Mouse (Mus musculus) heart, embryonic 13.5 days (tissue): Measurements from ENCODE around the gene Ruvbl2. TPM values are rescaled to one million over a fixed set of nuclear protein-coding genes. Genes with fewer than 3 reads are reported as not detected.
A peak's percentile ranks its signal among the peaks of the same experiment; 100 is the strongest.

ENCODE experiments used
- ATAC-seq: fragments of 200-750 bp; cut with Nextera tagmentation; 2 replicates; pipeline ENCODE4 v1.8.0; 2017; ENCODE audit warnings: moderate TSS enrichment; ENCODE audit not compliant: insufficient number of reproducible peaks, low FRiP score, low TSS enrichment; ENCODE audit errors: extremely low read depth
- H3K27ac ChIP-seq: fragments of 300-500 bp; sonication (generic); replicated peaks from 2 replicates; pipeline ENCODE4 v1.5.1; 2015; ENCODE audit warnings: moderate library complexity, mild to moderate bottlenecking, inconsistent platforms
- H3K27me3 ChIP-seq: fragments of 300-500 bp; sonication (generic); replicated peaks from 2 replicates; pipeline ENCODE4 v1.6.1; 2015; ENCODE audit warnings: mild to moderate bottlenecking, inconsistent platforms
- H3K36me3 ChIP-seq: fragments of 300-500 bp; sonication (generic); 2 replicates; pipeline ENCODE4 v1.6.1; 2015; ENCODE audit warnings: mild to moderate bottlenecking, inconsistent platforms
- H3K4me1 ChIP-seq: fragments of 300-500 bp; sonication (generic); 2 replicates; pipeline ENCODE4 v1.6.1; 2015; ENCODE audit warnings: inconsistent platforms
- H3K4me2 ChIP-seq: fragments of 300-500 bp; sonication (generic); 2 replicates; pipeline ENCODE4 v1.6.1; 2015; ENCODE audit warnings: inconsistent platforms, mild to moderate bottlenecking, moderate library complexity
- H3K4me3 ChIP-seq: fragments of 300-500 bp; sonication (generic); 2 replicates; pipeline ENCODE4 v1.5.1; 2015; ENCODE audit warnings: moderate library complexity, mild to moderate bottlenecking, inconsistent platforms
- H3K9ac ChIP-seq: fragments of 300-500 bp; sonication (generic); 2 replicates; pipeline ENCODE4 v1.6.1; 2015; ENCODE audit warnings: inconsistent platforms, mild to moderate bottlenecking, moderate library complexity
- H3K9me3 ChIP-seq: fragments of 300-500 bp; sonication (generic); 2 replicates; pipeline ENCODE4 v1.6.1; 2016; ENCODE audit warnings: inconsistent platforms
- WGBS: fragments of 180-500 bp; shearing (Covaris S2); methylation state at CpG from one replicate; pipeline ENCODE4 v1.1.7; 2015; ENCODE audit warnings: mixed read lengths; 5-methylcytosine and 5-hydroxymethylcytosine counted together
- polyA plus RNA-seq: library from polyadenylated mRNA; unstranded; fragments of >200 nt; fragmentation: Nextera tagmentation; extraction: Ambion mirVana; gene quantifications from 2 replicates; pipeline ENCODE4 v1.2.1, GENCODE M21; 2015

The Ruvbl2 gene
- polyA plus RNA-seq, 1 experiment from 2014 or later: 80.6 TPM

GRCm38 (mm10) chr7:45449974-45450373 lies 12.1 kb upstream of the Ruvbl2 start:
- Histone ChIP-seq H3K36me3 (peaks cover 83% of the 10 kb centered on the region), H3K9ac (no peak overlapping the region), H3K9me3 (no peaks in the 10 kb centered on the region), H3K27ac (no peak overlapping the region), H3K4me3 (no peak overlapping the region), H3K27me3 (no peaks in the 10 kb centered on the region), H3K4me1 (peaks cover 14% of the 10 kb centered on the region), H3K4me2 (no peak overlapping the region)
- WGBS: 88% methylated on average over 1 of the region's 1 CpGs
- no peak for ATAC-seq

DNA sequence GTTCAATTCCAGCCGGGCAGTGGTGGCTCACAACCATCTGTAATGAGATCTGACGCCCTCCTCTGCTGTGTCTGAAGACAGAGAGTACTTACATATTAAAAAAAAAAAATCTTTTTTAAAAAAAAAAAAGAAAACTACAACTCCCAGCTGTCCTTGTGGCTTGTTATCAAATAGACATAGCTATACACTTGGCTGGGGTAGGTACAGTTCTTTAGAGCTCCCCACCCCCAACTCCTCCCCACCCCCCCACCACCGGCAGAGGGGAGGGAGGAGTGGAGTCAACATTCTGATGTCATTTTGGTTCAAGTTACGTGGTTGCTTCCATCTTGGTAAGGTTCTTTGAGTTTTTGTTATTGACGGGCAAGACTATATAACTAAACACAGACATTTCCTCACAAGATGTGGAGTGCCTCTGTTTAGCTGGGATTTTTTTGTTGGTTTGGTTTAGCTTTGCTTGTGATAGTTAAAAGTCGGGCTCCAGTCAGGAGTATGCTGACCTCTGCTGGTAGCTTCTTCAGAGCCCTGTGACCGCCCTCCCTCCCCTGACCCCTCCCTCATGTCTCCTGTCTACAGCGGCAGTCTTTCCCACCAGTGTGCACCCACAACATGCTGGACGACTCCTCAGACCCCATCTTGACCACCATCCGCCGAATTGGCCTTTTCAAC lies 9.6 kb upstream of the Ruvbl2 start:
- Histone ChIP-seq H3K9me3 (no peaks in the 10 kb centered on the region), H3K4me1 (peaks cover 14% of the 10 kb centered on the region), H3K4me3 (peak overlapping the region; percentile 11; the same call in 1 of the 2 replicates), H3K27ac (no peak overlapping the region), H3K4me2 (peak overlapping the region; percentile 40; the same call in 1 of the 2 replicates), H3K27me3 (no peaks in the 10 kb centered on the region), H3K9ac (peak overlapping the region; percentile 55), H3K36me3 (peaks cover 83% of the 10 kb centered on the region)
- ATAC-seq: 0 out of 2 replicates have a peak, but pooled peaks have one; percentile 14
- WGBS: 28% methylated on average over 11 of the region's 11 CpGs

- Histone ChIP-seq H3K9me3 (no peaks in the 10 kb centered on the region), H3K4me2 (no peak overlapping the region), H3K27me3 (no peaks in the 10 kb centered on the region), H3K4me1 (peaks cover 10% of the 10 kb centered on the region), H3K27ac (no peak overlapping the region), H3K9ac (no peak overlapping the region), H3K36me3 (peaks cover 81% of the 10 kb centered on the region), H3K4me3 (no peak overlapping the region)
- ATAC-seq: no peak
Measured at GRCm38 (mm10) chr7:45446589-45446988, 8.7 kb upstream of the Ruvbl2 start.

GRCm38 (mm10) chr7:45443526-45444420 lies 5.9 kb upstream of the Ruvbl2 start:
- H3K27me3 ChIP-seq: no peaks in the 10 kb centered on the region
- H3K36me3 ChIP-seq: peaks cover 84% of the 10 kb centered on the region
- 66% methylated on average over 22 of the region's 22 CpGs for WGBS
- H3K27ac ChIP-seq: no peak overlapping the region
- H3K4me2 ChIP-seq: no peak overlapping the region
- no peaks in the 10 kb centered on the region for H3K9me3 ChIP-seq
- H3K4me1 ChIP-seq: peaks cover 9% of the 10 kb centered on the region
- ATAC-seq: 0 out of 2 replicates have a peak, but pooled peaks have one; percentile 10
- H3K9ac ChIP-seq: no peak overlapping the region
- no peak overlapping the region for H3K4me3 ChIP-seq

GRCm38 (mm10) chr7:45437046-45437445 lies 850 bp downstream of the Ruvbl2 start:
- Histone ChIP-seq H3K4me3 (peak overlapping the region; percentile 4; the same call in 1 of the 2 replicates), H3K4me1 (peaks cover 45% of the 10 kb centered on the region), H3K27ac (no peak overlapping the region), H3K9ac (peak overlapping the region; percentile 95), H3K9me3 (no peaks in the 10 kb centered on the region), H3K36me3 (peaks cover 41% of the 10 kb centered on the region), H3K27me3 (no peaks in the 10 kb centered on the region), H3K4me2 (peak overlapping the region; percentile 97)
- no peak for ATAC-seq
- 36% methylated on average over 6 of the region's 6 CpGs for WGBS

GRCm38 (mm10) chr7:45436444-45436843 lies 1.5 kb downstream of the Ruvbl2 start:
- ATAC-seq: no peak
- peak overlapping the region; percentile 80; the same call in 1 of the 2 replicates for H3K4me3 ChIP-seq
- H3K4me1 ChIP-seq: peaks cover 45% of the 10 kb centered on the region
- no peaks in the 10 kb centered on the region for H3K9me3 ChIP-seq
- H3K27ac ChIP-seq: no peak overlapping the region
- peak overlapping the region; percentile 97 for H3K4me2 ChIP-seq
- peak overlapping the region; percentile 95 for H3K9ac ChIP-seq
- peaks cover 41% of the 10 kb centered on the region for H3K36me3 ChIP-seq
- H3K27me3 ChIP-seq: no peaks in the 10 kb centered on the region
- 76% methylated on average over 5 of the region's 5 CpGs for WGBS

GRCm38 (mm10) chr7:45435038-45435437 lies 2.9 kb downstream of the Ruvbl2 start:
- Histone ChIP-seq H3K27me3 (no peaks in the 10 kb centered on the region), H3K9ac (peak overlapping the region; percentile 95), H3K36me3 (peaks cover 41% of the 10 kb centered on the region), H3K9me3 (no peaks in the 10 kb centered on the region), H3K27ac (peak overlapping the region; percentile 92), H3K4me3 (peak overlapping the region; percentile 80), H3K4me1 (peaks cover 45% of the 10 kb centered on the region), H3K4me2 (peak overlapping the region; percentile 97)
- ATAC-seq: no peak
- WGBS: 2% methylated on average over 16 of the region's 16 CpGs

GRCm38 (mm10) chr7:45434203-45435015 lies 3.5 kb downstream of the Ruvbl2 start, which contains the start of gene Gys1:
Gene Gys1 (plus strand): TSS chr7:45434844.
- under 1% methylated on average over 45 of the region's 45 CpGs for WGBS
- H3K9ac ChIP-seq: peak within 1 kb of the TSS; percentile 95
- H3K4me3 ChIP-seq: peak within 1 kb of the TSS; percentile 80
- H3K27ac ChIP-seq: peak within 1 kb of the TSS; percentile 92
- H3K36me3 ChIP-seq: peaks cover 41% of the 10 kb centered on the region
- no peaks in the 10 kb centered on the region for H3K27me3 ChIP-seq
- H3K4me1 ChIP-seq: peaks cover 45% of the 10 kb centered on the region
- peak; percentile 88 for ATAC-seq
- peak within 1 kb of the TSS; percentile 97 for H3K4me2 ChIP-seq
- no peaks in the 10 kb centered on the region for H3K9me3 ChIP-seq

GRCm38 (mm10) chr7:45433835-45434202 lies 4.1 kb downstream of the Ruvbl2 start:
- ATAC-seq: no peak
- H3K27ac ChIP-seq: peak overlapping the region; percentile 90
- H3K36me3 ChIP-seq: peaks cover 44% of the 10 kb centered on the region
- H3K9me3 ChIP-seq: no peaks in the 10 kb centered on the region
- 4% methylated on average over 7 of the region's 7 CpGs for WGBS
- H3K4me1 ChIP-seq: peaks cover 45% of the 10 kb centered on the region
- H3K4me2 ChIP-seq: peak overlapping the region; percentile 97
- H3K4me3 ChIP-seq: peak overlapping the region; percentile 80
- H3K27me3 ChIP-seq: no peaks in the 10 kb centered on the region
- peak overlapping the region; percentile 92 for H3K9ac ChIP-seq

DNA sequence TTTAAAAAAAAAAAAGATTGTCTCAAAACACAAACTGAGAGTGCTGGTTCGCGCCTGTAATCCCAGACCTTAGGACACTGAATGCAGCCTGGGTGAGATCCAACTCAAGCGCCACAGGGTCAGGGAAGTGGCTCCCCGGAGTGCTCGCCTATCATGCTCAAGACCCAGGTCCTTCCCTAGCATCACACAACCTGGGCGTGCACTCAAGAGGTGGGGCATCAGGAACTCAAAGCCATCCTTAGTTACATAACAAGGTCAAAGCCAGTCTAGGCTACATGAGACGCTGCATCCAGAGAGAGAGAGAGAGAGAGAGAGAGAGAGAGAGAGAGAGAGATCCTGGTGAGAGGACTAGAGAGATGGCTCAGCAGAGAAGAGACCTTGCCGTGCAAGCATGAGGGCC lies 11.3 kb downstream of the Ruvbl2 start:
- Histone ChIP-seq H3K9me3 (no peaks in the 10 kb centered on the region), H3K4me1 (no peaks in the 10 kb centered on the region), H3K36me3 (peaks cover 98% of the 10 kb centered on the region), H3K4me3 (no peak overlapping the region), H3K27ac (no peak overlapping the region), H3K4me2 (no peak overlapping the region), H3K27me3 (no peaks in the 10 kb centered on the region; the same call in 1 of the 2 replicates), H3K9ac (no peak overlapping the region)
- 85% methylated on average over 8 of the region's 8 CpGs for WGBS
- no peak for ATAC-seq

DNA sequence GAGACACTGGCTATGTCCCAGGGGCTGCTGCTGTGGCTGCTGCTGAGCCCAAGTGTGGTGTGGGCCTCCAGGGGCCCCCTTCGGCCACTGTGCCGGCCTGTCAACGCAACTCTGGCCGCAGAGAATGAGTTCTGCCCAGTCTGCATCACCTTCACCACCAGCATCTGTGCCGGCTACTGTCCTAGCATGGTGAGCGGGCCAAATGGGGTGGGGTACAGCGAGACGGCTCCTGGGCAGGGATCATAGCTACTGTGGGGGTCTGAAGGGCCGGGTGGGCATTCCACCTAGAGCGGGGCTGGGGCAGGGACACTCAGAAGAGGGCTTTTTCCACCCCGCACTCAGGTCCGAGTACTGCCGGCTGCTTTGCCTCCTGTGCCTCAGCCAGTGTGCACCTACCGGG lies 16.7 kb downstream of the Ruvbl2 start:
- ATAC-seq: no peak
- peaks cover 56% of the 10 kb centered on the region for H3K36me3 ChIP-seq
- peaks cover 52% of the 10 kb centered on the region for H3K27me3 ChIP-seq

More for the DNA sequence above, 16.7 kb downstream of the Ruvbl2 start:
- Histone ChIP-seq H3K4me1 (peaks cover 7% of the 10 kb centered on the region; the same call in 1 of the 2 replicates), H3K9ac (no peak overlapping the region), H3K4me2 (no peak overlapping the region), H3K9me3 (no peaks in the 10 kb centered on the region), H3K27ac (no peak overlapping the region), H3K4me3 (no peak overlapping the region)
- WGBS: 91% methylated on average over 14 of the region's 14 CpGs
